Mouse (Mus musculus): Measurements from ENCODE around the gene Nit2. TPM values are rescaled to one million over a fixed set of nuclear protein-coding genes. Genes with fewer than 3 reads are reported as not detected.

Gene Nit2
- polyA plus RNA-seq, 1 experiment from 2014 or later = 84.4 TPM

DNA sequence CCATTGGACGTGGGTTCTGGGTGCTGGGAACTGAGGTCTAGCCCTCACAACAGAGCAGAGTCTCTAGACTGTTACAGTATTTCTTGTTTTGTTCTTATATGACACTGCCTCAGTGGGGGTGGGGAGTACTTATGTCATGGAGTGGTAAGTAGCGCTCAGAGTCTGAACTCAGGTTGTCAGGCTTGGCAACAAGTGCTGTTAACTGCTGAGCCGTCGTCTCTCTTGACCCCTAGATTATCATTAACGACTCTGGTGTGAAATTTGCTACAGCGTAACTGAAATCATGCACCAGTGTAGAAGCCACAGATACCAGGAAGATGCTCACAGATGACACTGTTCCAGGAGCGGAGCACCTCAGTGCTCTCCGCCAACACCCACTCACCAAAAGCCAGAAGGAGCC, 4.0 kb upstream of the Nit2 start:
- Histone ChIP-seq H3K9ac (ENCODE audit: low read length) (no peak overlapping the region), H3K27ac (ENCODE audit: low read depth) (no peak overlapping the region), H3K4me3 (ENCODE audit: low read depth, low read length) (no peak overlapping the region), H3K9me3 (ENCODE audit: control insufficient read depth, low read length) (no peaks in the 10 kb centered on the region), H3K27me3 (replicated peaks; ENCODE audit: control insufficient read depth, insufficient read depth, low read length) (no peaks in the 10 kb centered on the region), H3K4me2 (ENCODE audit: low read length) (no peak overlapping the region), H3K4me1 (replicated peaks; ENCODE audit: control insufficient read depth, insufficient read depth, low read length) (0 out of 2 replicates have a peak, but pooled peaks cover 5% of the 10 kb centered on the region), H3K36me3 (ENCODE audit: control insufficient read depth, insufficient read depth, low read length) (peaks cover 31% of the 10 kb centered on the region)
- ATAC-seq (replicated peaks; ENCODE audit: low FRiP score, low TSS enrichment, low read depth) (no peak), DNase-seq (ENCODE audit: low spot score) (peak; percentile 35)
- 92% methylated on average over 8 of the region's 8 CpGs for WGBS

DNA sequence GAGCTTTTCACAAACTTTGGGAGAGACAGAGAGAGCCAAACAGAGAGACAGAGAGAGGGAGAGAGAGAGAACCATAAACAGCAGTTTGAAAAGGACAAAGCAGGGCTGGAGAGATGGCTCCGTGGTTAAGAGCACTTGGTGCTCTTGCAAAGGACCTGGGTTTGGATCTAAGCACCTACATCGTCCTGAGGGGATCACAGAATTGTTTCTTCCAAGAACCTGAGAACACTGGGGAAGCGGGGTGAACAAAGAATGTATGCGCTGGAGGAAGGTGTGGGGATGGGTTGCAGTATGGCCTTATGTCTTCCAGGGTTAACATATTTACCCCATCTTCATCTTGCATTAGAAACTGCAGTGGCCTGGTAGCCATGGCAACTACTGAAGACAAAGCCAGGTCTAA, 1.1 kb upstream of the Nit2 start:
- 69% methylated on average over 4 of the region's 4 CpGs for WGBS
- no peak for ATAC-seq (replicated peaks; ENCODE audit: low FRiP score, low TSS enrichment, low read depth)

DNA sequence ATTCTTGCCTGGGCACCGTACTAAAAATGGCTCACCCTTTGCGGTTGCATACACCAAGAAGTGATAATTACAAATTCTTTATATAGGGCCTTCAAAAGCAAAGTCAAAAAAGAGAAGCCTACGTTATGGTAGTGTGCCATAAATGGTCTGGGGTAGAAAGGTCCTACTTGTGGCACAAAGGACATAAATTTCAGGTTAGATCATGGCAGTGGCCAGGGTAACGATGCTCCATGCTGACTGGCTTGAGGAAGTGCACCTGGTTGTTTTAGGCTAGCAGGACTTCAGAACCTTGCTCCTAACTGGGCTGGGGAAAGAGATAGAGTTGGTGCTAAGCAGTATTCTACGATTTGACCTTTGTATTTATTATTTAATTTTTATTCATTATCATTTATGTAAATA, 372 bp upstream of the Nit2 start:
- H3K36me3 ChIP-seq (ENCODE audit: control insufficient read depth, insufficient read depth, low read length) = peaks cover 40% of the 10 kb centered on the region
- ATAC-seq (replicated peaks; ENCODE audit: low FRiP score, low TSS enrichment, low read depth) = no peak; the same call in 1 of the 2 replicates
- DNase-seq (ENCODE audit: low spot score) = no peak
- no peak overlapping the region for H3K27ac ChIP-seq (ENCODE audit: low read depth)
- 22% methylated on average over 5 of the region's 5 CpGs for WGBS
- H3K9me3 ChIP-seq (ENCODE audit: control insufficient read depth, low read length) = no peaks in the 10 kb centered on the region
- H3K27me3 ChIP-seq (replicated peaks; ENCODE audit: control insufficient read depth, insufficient read depth, low read length) = no peaks in the 10 kb centered on the region
- peak overlapping the region; percentile 63 for H3K4me2 ChIP-seq (ENCODE audit: low read length)
- H3K4me3 ChIP-seq (ENCODE audit: low read depth, low read length) = peak overlapping the region; percentile 81
- H3K4me1 ChIP-seq (replicated peaks; ENCODE audit: control insufficient read depth, insufficient read depth, low read length) = 0 out of 2 replicates have a peak, but pooled peaks cover 10% of the 10 kb centered on the region
- H3K9ac ChIP-seq (ENCODE audit: low read length) = peak overlapping the region; percentile 77; the same call in 1 of the 2 replicates

More for the DNA sequence above, 1.1 kb upstream of the Nit2 start:
- Histone ChIP-seq H3K27me3 (replicated peaks; ENCODE audit: control insufficient read depth, insufficient read depth, low read length) (no peaks in the 10 kb centered on the region), H3K27ac (ENCODE audit: low read depth) (no peak overlapping the region), H3K9ac (ENCODE audit: low read length) (no peak overlapping the region), H3K36me3 (ENCODE audit: control insufficient read depth, insufficient read depth, low read length) (peaks cover 39% of the 10 kb centered on the region), H3K4me2 (ENCODE audit: low read length) (no peak overlapping the region), H3K4me3 (ENCODE audit: low read depth, low read length) (no peak overlapping the region), H3K9me3 (ENCODE audit: control insufficient read depth, low read length) (no peaks in the 10 kb centered on the region), H3K4me1 (replicated peaks; ENCODE audit: control insufficient read depth, insufficient read depth, low read length) (0 out of 2 replicates have a peak, but pooled peaks cover 10% of the 10 kb centered on the region)
- peak; percentile 48 for DNase-seq (ENCODE audit: low spot score)

GRCm38 (mm10) chr16:57166086-57166485, 1.1 kb downstream of the Nit2 start:
- 0 out of 2 replicates have a peak, but pooled peaks cover 10% of the 10 kb centered on the region for H3K4me1 ChIP-seq (replicated peaks; ENCODE audit: control insufficient read depth, insufficient read depth, low read length)
- no peak overlapping the region for H3K9ac ChIP-seq (ENCODE audit: low read length)
- no peaks in the 10 kb centered on the region for H3K27me3 ChIP-seq (replicated peaks; ENCODE audit: control insufficient read depth, insufficient read depth, low read length)
- H3K4me2 ChIP-seq (ENCODE audit: low read length) = peak overlapping the region; percentile 63
- no peak for ATAC-seq (replicated peaks; ENCODE audit: low FRiP score, low TSS enrichment, low read depth)
- H3K4me3 ChIP-seq (ENCODE audit: low read depth, low read length) = peak overlapping the region; percentile 81
- H3K27ac ChIP-seq (ENCODE audit: low read depth) = peak overlapping the region; percentile 89
- H3K9me3 ChIP-seq (ENCODE audit: control insufficient read depth, low read length) = no peaks in the 10 kb centered on the region
- WGBS = 84% methylated on average over 6 of the region's 6 CpGs
- H3K36me3 ChIP-seq (ENCODE audit: control insufficient read depth, insufficient read depth, low read length) = peaks cover 43% of the 10 kb centered on the region
- DNase-seq (ENCODE audit: low spot score) = no peak

GRCm38 (mm10) chr16:57165157-57165556, 2.0 kb downstream of the Nit2 start:
- no peak overlapping the region for H3K9ac ChIP-seq (ENCODE audit: low read length)
- no peak overlapping the region for H3K4me3 ChIP-seq (ENCODE audit: low read depth, low read length)
- H3K4me2 ChIP-seq (ENCODE audit: low read length) = no peak overlapping the region
- WGBS = 97% methylated on average over 5 of the region's 5 CpGs
- DNase-seq (ENCODE audit: low spot score) (peak; percentile 50), ATAC-seq (replicated peaks; ENCODE audit: low FRiP score, low TSS enrichment, low read depth) (no peak)
- no peaks in the 10 kb centered on the region for H3K9me3 ChIP-seq (ENCODE audit: control insufficient read depth, low read length)
- H3K27me3 ChIP-seq (replicated peaks; ENCODE audit: control insufficient read depth, insufficient read depth, low read length) = no peaks in the 10 kb centered on the region
- no peak overlapping the region for H3K27ac ChIP-seq (ENCODE audit: low read depth)
- H3K4me1 ChIP-seq (replicated peaks; ENCODE audit: control insufficient read depth, insufficient read depth, low read length) = 0 out of 2 replicates have a peak, but pooled peaks cover 10% of the 10 kb centered on the region
- peaks cover 42% of the 10 kb centered on the region for H3K36me3 ChIP-seq (ENCODE audit: control insufficient read depth, insufficient read depth, low read length)

DNA sequence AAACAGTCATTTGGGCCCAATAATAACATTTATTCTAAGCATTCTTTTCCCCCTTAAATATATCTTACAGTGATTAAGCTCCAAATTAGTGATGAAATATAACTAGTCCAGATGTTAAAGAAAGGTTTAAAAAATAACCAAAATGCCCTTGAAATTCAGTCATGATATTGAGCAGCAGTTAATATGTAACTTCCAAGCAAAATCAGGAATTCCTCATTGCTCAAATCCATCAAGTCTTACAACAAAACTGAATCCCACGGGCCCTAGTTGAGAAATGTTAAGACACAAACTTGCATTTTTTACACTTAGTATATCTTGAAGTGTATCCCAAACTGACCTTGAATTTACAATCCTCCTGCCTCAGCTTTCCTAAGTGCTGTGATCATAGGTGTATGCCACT, 3.4 kb downstream of the Nit2 start:
- no peak overlapping the region for H3K4me3 ChIP-seq (ENCODE audit: low read depth, low read length)
- no peaks in the 10 kb centered on the region for H3K9me3 ChIP-seq (ENCODE audit: control insufficient read depth, low read length)
- 81% methylated on average over 1 of the region's 1 CpGs for WGBS
- no peak overlapping the region for H3K27ac ChIP-seq (ENCODE audit: low read depth)
- H3K36me3 ChIP-seq (ENCODE audit: control insufficient read depth, insufficient read depth, low read length) = peaks cover 51% of the 10 kb centered on the region
- 0 out of 2 replicates have a peak, but pooled peaks cover 10% of the 10 kb centered on the region for H3K4me1 ChIP-seq (replicated peaks; ENCODE audit: control insufficient read depth, insufficient read depth, low read length)
- no peak for ATAC-seq (replicated peaks; ENCODE audit: low FRiP score, low TSS enrichment, low read depth)
- H3K4me2 ChIP-seq (ENCODE audit: low read length) = no peak overlapping the region
- no peaks in the 10 kb centered on the region for H3K27me3 ChIP-seq (replicated peaks; ENCODE audit: control insufficient read depth, insufficient read depth, low read length)
- no peak overlapping the region for H3K9ac ChIP-seq (ENCODE audit: low read length)
- DNase-seq (ENCODE audit: low spot score) = no peak

GRCm38 (mm10) chr16:57162841-57163240, 4.3 kb downstream of the Nit2 start:
- no peak overlapping the region for H3K4me3 ChIP-seq (ENCODE audit: low read depth, low read length)
- 90% methylated on average over 5 of the region's 5 CpGs for WGBS
- no peak overlapping the region for H3K9ac ChIP-seq (ENCODE audit: low read length)
- H3K4me2 ChIP-seq (ENCODE audit: low read length) = no peak overlapping the region
- H3K36me3 ChIP-seq (ENCODE audit: control insufficient read depth, insufficient read depth, low read length) = peaks cover 59% of the 10 kb centered on the region
- 0 out of 2 replicates have a peak, but pooled peaks cover 8% of the 10 kb centered on the region for H3K4me1 ChIP-seq (replicated peaks; ENCODE audit: control insufficient read depth, insufficient read depth, low read length)
- DNase-seq (ENCODE audit: low spot score) = no peak
- no peaks in the 10 kb centered on the region for H3K27me3 ChIP-seq (replicated peaks; ENCODE audit: control insufficient read depth, insufficient read depth, low read length)
- no peaks in the 10 kb centered on the region for H3K9me3 ChIP-seq (ENCODE audit: control insufficient read depth, low read length)
- no peak overlapping the region for H3K27ac ChIP-seq (ENCODE audit: low read depth)
- no peak for ATAC-seq (replicated peaks; ENCODE audit: low FRiP score, low TSS enrichment, low read depth)

DNA sequence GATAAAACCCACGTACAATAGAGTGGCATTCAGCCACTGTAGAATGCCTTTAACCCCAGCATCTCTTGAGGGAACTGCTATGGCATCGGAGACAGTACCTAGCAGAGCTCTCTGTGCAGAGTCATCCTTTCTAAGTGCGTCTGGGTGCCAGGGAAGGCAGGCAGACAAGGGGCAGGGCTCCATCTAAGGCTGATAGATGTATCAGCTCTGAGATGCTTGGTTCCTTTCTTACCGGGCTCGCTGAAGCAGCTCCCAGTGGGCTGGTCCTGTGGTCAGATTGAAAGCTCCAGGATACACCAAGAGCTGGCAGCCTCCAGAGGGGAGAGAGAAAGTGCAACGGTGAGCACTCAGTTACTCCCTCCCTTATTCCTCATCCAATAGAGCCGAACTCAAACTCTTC, 7.3 kb downstream of the Nit2 start:
- H3K27me3 ChIP-seq (replicated peaks; ENCODE audit: control insufficient read depth, insufficient read depth, low read length) = no peaks in the 10 kb centered on the region
- DNase-seq (ENCODE audit: low spot score) (no peak), ATAC-seq (replicated peaks; ENCODE audit: low FRiP score, low TSS enrichment, low read depth) (no peak)
- peaks cover 88% of the 10 kb centered on the region for H3K36me3 ChIP-seq (ENCODE audit: control insufficient read depth, insufficient read depth, low read length)
- H3K27ac ChIP-seq (ENCODE audit: low read depth) = no peak overlapping the region
- no peak overlapping the region for H3K9ac ChIP-seq (ENCODE audit: low read length)
- H3K4me1 ChIP-seq (replicated peaks; ENCODE audit: control insufficient read depth, insufficient read depth, low read length) = no peaks in the 10 kb centered on the region
- no peak overlapping the region for H3K4me2 ChIP-seq (ENCODE audit: low read length)
- H3K9me3 ChIP-seq (ENCODE audit: control insufficient read depth, low read length) = no peaks in the 10 kb centered on the region
- no peak overlapping the region for H3K4me3 ChIP-seq (ENCODE audit: low read depth, low read length)
- 73% methylated on average over 7 of the region's 7 CpGs for WGBS

DNA sequence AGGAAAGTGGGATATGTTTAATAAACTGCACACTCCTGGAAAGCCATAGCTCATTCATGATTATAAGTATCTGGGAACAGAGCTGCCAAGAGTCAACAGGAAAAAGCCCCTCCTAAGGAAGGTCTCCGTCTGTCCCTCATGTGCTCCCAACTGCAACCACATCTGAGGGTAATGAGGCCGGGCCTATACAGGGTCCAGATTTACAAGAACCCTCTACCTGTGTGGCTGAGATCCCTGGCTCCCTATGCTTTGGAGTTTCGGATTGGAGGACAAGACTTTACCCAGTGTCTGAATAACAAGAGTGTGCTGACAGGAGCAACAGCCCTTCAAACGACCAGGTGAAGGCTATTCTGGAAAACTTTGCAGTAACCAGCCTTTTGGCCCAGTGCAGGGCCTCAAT, 9.4 kb downstream of the Nit2 start:
- Histone ChIP-seq H3K4me2 (ENCODE audit: low read length) (no peak overlapping the region), H3K4me3 (ENCODE audit: low read depth, low read length) (no peak overlapping the region), H3K27me3 (replicated peaks; ENCODE audit: control insufficient read depth, insufficient read depth, low read length) (no peaks in the 10 kb centered on the region), H3K9ac (ENCODE audit: low read length) (no peak overlapping the region), H3K9me3 (ENCODE audit: control insufficient read depth, low read length) (no peaks in the 10 kb centered on the region), H3K27ac (ENCODE audit: low read depth) (no peak overlapping the region), H3K36me3 (ENCODE audit: control insufficient read depth, insufficient read depth, low read length) (peaks cover 92% of the 10 kb centered on the region), H3K4me1 (replicated peaks; ENCODE audit: control insufficient read depth, insufficient read depth, low read length) (no peaks in the 10 kb centered on the region)
- ATAC-seq (replicated peaks; ENCODE audit: low FRiP score, low TSS enrichment, low read depth) = 0 out of 2 replicates have a peak, but pooled peaks have one; percentile 33
- 77% methylated on average over 4 of the region's 4 CpGs for WGBS
- DNase-seq (ENCODE audit: low spot score) = no peak
